Mouse (Mus musculus) C2C12 (cell line): Measurements from ENCODE around the gene Pawr. TPM values are rescaled to one million over a fixed set of nuclear protein-coding genes. Genes with fewer than 3 reads are reported as not detected.

Source experiments
- H3K27me3 ChIP-seq: one replicate; pipeline ENCODE4 v1.6.1; 2011; ENCODE audit not compliant: control insufficient read depth, insufficient read depth, insufficient read length
- H3K36me3 ChIP-seq: one replicate; pipeline ENCODE4 v1.6.1; 2011; ENCODE audit not compliant: control insufficient read depth, insufficient read depth
- H3K4me3 ChIP-seq: one replicate; pipeline ENCODE4 v1.5.1; 2011; ENCODE audit warnings: mild to moderate bottlenecking, control low read depth; ENCODE audit not compliant: poor library complexity, insufficient read depth, severe bottlenecking
- H3K79me2 ChIP-seq: one replicate; pipeline ENCODE4 v1.6.1; 2011; ENCODE audit not compliant: control insufficient read depth, insufficient read depth
- H3K79me3 ChIP-seq: one replicate; pipeline ENCODE4 v1.6.1; 2011; ENCODE audit warnings: low read depth, control low read depth
- H3ac ChIP-seq: one replicate; pipeline ENCODE3; 2011; ENCODE audit warnings: low read depth; ENCODE audit not compliant: control insufficient read depth, insufficient read length
- CEBPB ChIP-seq: IDR thresholded peaks from one replicate; pipeline ENCODE4 v1.6.1; 2011; ENCODE audit warnings: low read depth, mild to moderate bottlenecking, control low read depth, moderate library complexity
- CTCF ChIP-seq: IDR thresholded peaks from one replicate; pipeline ENCODE4 v1.5.1; 2011; ENCODE audit not compliant: control insufficient read depth, insufficient read depth, insufficient read length
- FOSL1 ChIP-seq: IDR thresholded peaks from one replicate; pipeline ENCODE4 v1.8.0; 2011; ENCODE audit warnings: mild to moderate bottlenecking, low read length; ENCODE audit not compliant: poor library complexity, insufficient read depth, severe bottlenecking
- MAX ChIP-seq: IDR thresholded peaks from one replicate; pipeline ENCODE4 v1.6.1; 2011; ENCODE audit warnings: mild to moderate bottlenecking, control low read depth
- MYOD1 ChIP-seq: IDR thresholded peaks from one replicate; pipeline ENCODE4 v1.6.1; 2011; ENCODE audit warnings: low read depth; ENCODE audit not compliant: control insufficient read depth, insufficient read length
- MYOG ChIP-seq: IDR thresholded peaks from one replicate; pipeline ENCODE4 v1.6.1; 2011; ENCODE audit not compliant: control insufficient read depth, insufficient read length; ENCODE audit errors: extremely low read depth
- USF1 ChIP-seq: IDR thresholded peaks from one replicate; pipeline ENCODE4 v1.6.1; 2011; ENCODE audit warnings: low read depth, mild to moderate bottlenecking, control low read depth, moderate library complexity
- polyA plus RNA-seq: library from polyadenylated mRNA; unstranded; fragments of >200 nt; fragmentation: generic; extraction: Trizol; gene quantifications from one replicate; pipeline ENCODE4 v1.2.1, GENCODE M21; 2012; ENCODE audit warnings: missing spikeins

Gene Pawr
- polyA plus RNA-seq, 1 experiment, result 4.2 TPM

DNA sequence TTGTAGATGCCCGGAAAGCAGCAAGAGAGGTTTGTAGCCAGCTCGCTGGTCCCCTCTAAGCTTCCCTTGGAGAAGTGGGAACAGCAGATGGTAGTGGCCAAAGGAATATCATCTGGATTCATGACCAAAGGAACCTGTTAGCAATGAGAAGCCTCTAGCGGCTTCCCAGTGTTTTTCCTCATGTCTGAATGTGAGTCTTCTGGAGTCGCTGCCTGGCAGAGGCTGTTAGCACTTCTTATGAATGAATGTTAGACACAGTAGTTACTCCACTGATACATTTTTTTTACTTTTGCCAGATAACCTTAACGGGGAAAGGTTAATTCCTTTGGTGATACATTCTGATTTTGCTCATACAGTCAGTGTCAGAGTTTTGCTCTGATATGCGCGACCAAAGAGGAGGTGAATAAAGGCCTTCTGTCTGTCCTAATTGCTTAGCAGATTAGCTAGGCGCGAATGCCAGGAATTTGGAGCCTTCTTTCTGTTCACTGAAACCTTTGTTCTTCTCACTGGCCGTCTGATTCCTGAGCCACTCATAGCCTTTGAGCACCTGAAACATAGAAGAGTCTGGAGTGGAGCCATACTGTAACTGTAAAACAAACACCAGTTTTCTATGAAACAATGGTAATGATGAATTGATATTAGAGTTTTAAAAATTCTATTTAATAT is 22.9 kb downstream of the Pawr start:
- Histone ChIP-seq H3K36me3 (no peaks in the 10 kb centered on the region), H3K79me2 (no peaks in the 10 kb centered on the region), H3K79me3 (no peaks in the 10 kb centered on the region), H3K4me3 (no peak overlapping the region), H3K27me3 (no peaks in the 10 kb centered on the region), H3ac (no peak overlapping the region)
- TF ChIP-seq FOSL1, result no peak
- no peak for TF ChIP-seq MAX
- TF ChIP-seq CEBPB, result no peak
- TF ChIP-seq USF1, result no peak
- TF ChIP-seq MYOG, result no peak
- TF ChIP-seq CTCF, result no peak
- no peak for TF ChIP-seq MYOD1

DNA sequence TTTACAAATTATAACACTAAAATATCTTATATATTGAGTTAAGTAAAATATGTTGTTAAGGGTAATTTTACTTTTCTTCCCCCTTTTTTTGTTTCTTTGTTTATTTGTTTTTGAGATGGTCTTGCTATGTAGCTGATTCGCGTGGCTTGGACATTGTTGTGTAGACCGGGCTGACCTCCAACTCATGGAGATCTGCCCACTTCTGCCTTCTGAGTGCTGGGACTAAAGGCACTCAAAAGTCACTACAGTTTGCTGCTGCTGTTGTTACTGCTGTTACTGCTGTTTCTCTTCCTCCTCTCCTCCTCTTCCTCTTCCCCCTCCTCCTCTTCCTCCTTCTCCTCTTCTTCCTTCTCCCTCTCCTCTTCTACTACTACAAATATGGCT is 23.5 kb downstream of the Pawr start:
- Histone ChIP-seq H3K4me3 (no peak overlapping the region), H3ac (no peak overlapping the region), H3K36me3 (no peaks in the 10 kb centered on the region), H3K79me2 (no peaks in the 10 kb centered on the region), H3K79me3 (no peaks in the 10 kb centered on the region), H3K27me3 (no peaks in the 10 kb centered on the region)
- TF ChIP-seq MAX, result no peak
- no peak for TF ChIP-seq FOSL1
- no peak for TF ChIP-seq MYOG
- no peak for TF ChIP-seq CEBPB
- no peak for TF ChIP-seq USF1
- no peak for TF ChIP-seq CTCF
- TF ChIP-seq MYOD1, result no peak

DNA sequence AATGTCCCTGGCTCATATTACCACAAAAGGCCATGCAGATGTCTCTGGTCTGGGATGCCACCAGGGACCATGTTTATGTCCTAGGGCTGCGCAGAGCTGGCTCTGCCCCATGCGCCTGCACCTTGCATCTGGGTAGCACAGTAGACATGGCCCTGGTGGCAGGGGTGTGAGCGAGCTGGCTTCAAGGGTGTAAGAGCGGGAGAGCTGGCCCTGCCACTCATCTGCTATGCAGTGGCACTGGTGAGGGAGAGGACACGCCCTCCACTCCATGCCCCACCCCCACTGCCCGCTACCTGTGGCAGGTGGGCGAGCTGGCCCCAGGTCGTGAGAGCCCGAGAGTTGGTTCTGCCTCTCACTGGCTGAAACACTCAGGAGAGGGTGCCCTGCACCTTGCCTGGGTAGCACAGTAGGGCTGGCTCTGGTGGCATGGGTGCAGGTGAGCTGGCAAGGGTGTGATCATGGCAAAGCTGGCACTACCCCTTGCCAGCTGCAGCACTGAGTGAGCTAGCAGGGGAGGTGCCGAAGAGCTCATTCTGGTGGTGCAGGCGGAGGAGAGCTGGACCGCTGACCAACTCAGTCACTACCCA is 24.8 kb downstream of the Pawr start:
- Histone ChIP-seq H3K27me3 (no peaks in the 10 kb centered on the region), H3K79me2 (no peaks in the 10 kb centered on the region), H3K79me3 (no peaks in the 10 kb centered on the region), H3K36me3 (no peaks in the 10 kb centered on the region), H3K4me3 (no peak overlapping the region), H3ac (no peak overlapping the region)
- TF ChIP-seq MYOG, result no peak
- TF ChIP-seq MYOD1, result no peak

DNA sequence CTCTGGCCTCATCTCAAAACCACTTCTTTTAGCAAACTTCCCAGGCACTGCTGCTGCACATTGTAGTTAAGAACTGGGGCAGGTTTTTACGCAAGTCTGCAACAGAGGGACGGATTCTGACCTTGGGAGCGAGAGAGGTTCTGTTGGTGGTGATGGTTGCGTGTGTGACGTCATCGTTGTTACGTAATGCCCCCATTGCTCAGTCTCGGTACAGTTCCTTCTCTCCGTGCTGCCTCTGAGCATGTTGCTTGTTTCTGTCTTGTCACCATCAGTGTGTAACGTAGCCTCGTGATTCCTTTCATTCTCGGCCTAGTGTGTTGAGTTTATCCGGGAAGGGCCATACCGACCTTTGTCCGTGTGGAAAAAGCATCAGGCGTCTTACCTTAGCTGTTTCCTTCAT is 28.1 kb downstream of the Pawr start:
- no peak for TF ChIP-seq USF1
- TF ChIP-seq CEBPB, result peak; percentile 7
- H3K79me2 ChIP-seq, result no peaks in the 10 kb centered on the region
- no peaks in the 10 kb centered on the region for H3K79me3 ChIP-seq
- no peak overlapping the region for H3K4me3 ChIP-seq
- H3K27me3 ChIP-seq, result no peaks in the 10 kb centered on the region
- H3K36me3 ChIP-seq, result no peaks in the 10 kb centered on the region
- no peak overlapping the region for H3ac ChIP-seq

DNA sequence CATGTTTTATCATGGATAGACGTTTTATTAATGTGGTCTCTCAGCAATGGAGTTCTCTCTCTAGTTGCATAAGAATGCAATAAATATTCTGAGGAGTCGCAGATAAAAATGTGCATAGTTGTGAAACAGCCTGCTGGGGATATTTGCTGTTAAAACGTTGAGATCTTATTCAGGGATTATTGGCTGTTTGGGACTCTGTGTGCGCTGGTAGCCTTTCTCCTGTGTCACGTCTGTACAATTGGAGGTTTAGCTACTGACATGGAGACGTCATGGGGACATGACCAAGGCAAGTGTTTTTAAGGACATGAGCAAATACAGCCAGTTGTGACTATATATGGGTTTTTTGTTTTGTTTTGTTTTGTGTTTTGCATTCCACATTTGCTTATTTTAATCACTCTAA is 28.9 kb downstream of the Pawr start:
- no peak for TF ChIP-seq CEBPB
- TF ChIP-seq CTCF, result no peak
- TF ChIP-seq MYOD1, result no peak
- TF ChIP-seq MAX, result no peak
- no peak for TF ChIP-seq FOSL1
- no peak for TF ChIP-seq MYOG
- no peak for TF ChIP-seq USF1
- H3K79me3 ChIP-seq, result no peaks in the 10 kb centered on the region

More for the DNA sequence above, 28.9 kb downstream of the Pawr start:
- Histone ChIP-seq H3K4me3 (no peak overlapping the region), H3K27me3 (no peaks in the 10 kb centered on the region), H3K36me3 (no peaks in the 10 kb centered on the region), H3ac (no peak overlapping the region), H3K79me2 (no peaks in the 10 kb centered on the region)
